Mouse (Mus musculus): ENCODE data around the gene Cyren. TPM values are rescaled to one million over a fixed set of nuclear protein-coding genes. Genes with fewer than 3 reads are reported as not detected.

Cyren gene
- polyA plus RNA-seq (2014; fragmentation: Illumina TruSeq; extraction: RNeasy Lipid Tissue Mini Kit (QIAGEN cat#74804); ENCODE audit: low read depth, low replicate concordance): 0.73 TPM

DNA sequence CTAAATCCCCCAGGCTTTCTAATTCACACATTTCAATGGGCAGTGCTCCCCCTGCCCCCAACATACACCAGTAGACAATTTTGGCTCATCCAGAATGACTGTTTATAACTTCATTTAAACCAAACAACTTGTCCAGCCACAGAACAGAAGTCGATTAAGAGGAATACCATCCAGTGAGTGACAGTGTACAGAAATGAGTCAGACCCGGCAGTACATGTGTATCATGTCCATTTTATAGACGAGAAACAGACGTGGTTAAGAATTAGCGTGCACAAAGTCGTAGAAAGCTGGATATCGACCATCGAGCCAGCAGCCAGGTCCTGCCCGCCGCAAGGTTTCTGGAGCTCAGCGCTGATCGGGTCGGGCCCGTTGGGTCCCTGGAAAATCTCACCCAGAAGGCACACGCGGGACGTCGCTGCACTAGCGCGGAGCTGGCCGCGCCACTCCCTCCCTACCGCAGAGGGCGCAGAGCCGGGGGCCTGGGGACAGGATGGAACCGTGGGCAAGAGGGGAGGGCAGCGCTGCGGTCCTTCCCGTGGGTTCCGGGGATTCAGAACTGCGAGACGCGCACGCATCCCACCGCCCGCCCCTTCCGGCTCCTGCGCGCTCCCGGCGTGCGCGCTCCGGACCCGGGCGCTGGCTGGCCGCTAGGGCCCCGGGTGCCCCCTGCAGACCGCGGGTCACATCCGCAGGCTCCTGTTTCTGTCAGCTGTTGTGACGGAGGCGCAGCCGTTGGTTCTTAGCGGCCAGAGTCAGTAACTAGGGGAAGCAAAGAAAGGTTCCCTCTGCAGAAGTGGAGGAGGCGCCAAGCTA, at the start of gene Cyren:
Gene Cyren, minus strand, starts transcription at position 552 of the 813 bp plus-strand sequence.

DNA sequence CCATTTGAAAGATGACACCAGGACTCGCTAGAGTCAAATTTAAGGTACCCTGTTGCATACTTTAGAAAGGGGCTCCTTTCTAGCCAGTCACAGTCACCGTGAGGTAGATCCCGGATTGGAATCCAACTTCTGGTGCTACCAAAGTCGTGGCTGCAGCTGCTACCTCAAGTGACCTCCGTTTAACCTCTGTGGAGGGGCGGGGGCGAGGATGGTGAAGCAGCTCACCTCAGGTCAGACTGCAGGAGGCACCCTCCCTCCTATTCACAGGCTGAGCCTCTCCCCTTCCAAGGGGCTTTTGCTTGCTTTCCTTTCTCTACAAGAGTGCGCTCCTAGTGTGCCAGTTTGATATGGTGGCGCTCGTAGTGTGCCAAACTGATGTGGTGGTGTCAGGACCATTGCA, 42.1 kb upstream of the Cyren start, which contains the start of gene Stra8:
Gene Stra8, plus strand, starts transcription at position 208 of the 400 bp plus-strand sequence.

DNA sequence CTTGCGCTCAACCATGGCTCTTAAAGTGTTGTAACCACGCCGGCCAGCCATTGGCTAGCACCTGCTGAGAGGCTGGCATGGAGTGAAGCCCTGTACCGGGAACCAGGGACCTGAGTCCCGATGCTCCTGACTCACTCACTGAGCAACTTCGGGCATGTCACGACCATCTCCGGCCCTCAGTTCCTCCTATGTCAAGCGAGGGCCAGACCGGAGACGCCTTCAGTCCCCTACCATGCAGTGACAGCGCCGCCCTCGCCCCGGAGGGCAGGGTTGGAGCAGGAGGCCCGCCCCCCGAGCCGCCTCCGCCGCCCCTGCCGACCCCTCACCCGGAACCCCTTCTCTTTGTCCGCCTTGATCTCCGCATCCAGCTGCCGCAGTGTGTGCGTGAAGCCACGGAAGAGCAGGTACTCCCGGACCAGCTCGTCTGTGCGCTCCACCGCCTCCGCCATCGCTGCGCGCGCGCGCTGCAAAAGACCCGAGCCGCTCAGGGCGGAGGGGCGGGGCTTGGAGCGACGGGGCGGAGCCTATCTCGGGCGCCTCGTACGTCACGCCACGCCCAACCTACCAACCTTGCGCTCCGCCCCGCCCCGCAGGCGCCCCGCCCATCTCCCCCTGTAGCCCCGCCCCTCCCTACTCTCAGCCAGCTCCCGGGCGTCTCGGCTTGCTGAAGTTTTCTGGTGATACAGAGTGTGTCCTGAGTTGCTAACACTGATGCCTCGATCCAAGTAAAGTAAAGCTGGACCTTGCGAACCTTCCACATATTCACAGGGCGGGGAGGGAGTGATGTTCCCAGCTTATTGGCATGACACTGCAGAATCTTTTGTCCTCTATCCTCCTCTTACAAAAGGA, 32.7 kb upstream of the Cyren start, which contains the start of gene Wdr91:
Gene Wdr91, minus strand, starts transcription at position 506 of the 849 bp plus-strand sequence.

DNA sequence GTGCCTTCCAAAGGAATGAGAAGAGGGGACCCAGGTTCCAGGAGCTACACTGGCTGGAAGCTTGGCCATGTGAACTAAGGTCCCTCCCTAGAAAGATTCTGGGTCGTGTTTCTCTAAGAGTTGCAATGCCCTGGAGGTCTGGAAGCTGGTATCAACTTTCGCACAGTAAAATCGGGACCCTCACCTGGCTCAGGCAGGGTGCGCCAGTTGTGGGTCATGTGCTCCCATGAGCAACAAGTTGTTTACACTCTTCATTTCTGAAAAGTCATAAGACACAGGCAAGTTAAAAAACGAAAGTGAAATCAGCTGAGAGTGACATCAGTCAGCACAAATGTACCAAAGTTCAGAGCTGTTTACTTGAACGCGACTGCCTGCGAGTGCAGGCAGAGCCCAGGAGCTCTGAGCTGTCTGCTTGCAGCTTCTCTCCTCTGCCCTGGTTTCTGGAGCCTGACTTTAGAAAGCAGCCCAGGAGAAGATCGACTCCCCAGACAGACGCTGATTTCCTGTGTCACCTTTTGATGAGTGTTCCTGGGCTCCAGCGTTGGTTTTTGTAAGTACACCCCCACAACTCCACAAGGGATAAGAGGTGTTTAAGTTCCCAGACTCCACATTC, 15.0 kb downstream of the Cyren start, which contains the start of gene Tmem140:
Gene Tmem140, plus strand, starts transcription at position 356 of the 613 bp plus-strand sequence.

Other genes with a start within 250 kb of the Cyren start
- gene Agbl3, start 97.6 kb downstream of the Cyren start, polyA plus RNA-seq (2014; fragmentation: Illumina TruSeq; extraction: RNeasy Lipid Tissue Mini Kit (QIAGEN cat#74804); ENCODE audit: low read depth, low replicate concordance): 52.9 TPM
- gene Tmem140, start 14.9 kb downstream of the Cyren start, polyA plus RNA-seq (2014; fragmentation: Illumina TruSeq; extraction: RNeasy Lipid Tissue Mini Kit (QIAGEN cat#74804); ENCODE audit: low read depth, low replicate concordance): 33.5 TPM
- 8.0 TPM for gene Wdr91, start 32.8 kb upstream of the Cyren start, polyA plus RNA-seq (2014; fragmentation: Illumina TruSeq; extraction: RNeasy Lipid Tissue Mini Kit (QIAGEN cat#74804); ENCODE audit: low read depth, low replicate concordance)
- gene Stra8, start 42.1 kb upstream of the Cyren start, polyA plus RNA-seq (2014; fragmentation: Illumina TruSeq; extraction: RNeasy Lipid Tissue Mini Kit (QIAGEN cat#74804); ENCODE audit: low read depth, low replicate concordance): not detected
- gene Slc23a4, start 110.3 kb upstream of the Cyren start, polyA plus RNA-seq (2014; fragmentation: Illumina TruSeq; extraction: RNeasy Lipid Tissue Mini Kit (QIAGEN cat#74804); ENCODE audit: low read depth, low replicate concordance): not detected